Mouse (Mus musculus): ENCODE data around the gene Ube2r2. TPM values are rescaled to one million over a fixed set of nuclear protein-coding genes. Genes with fewer than 3 reads are reported as not detected.

Ube2r2 gene
- total and polyA plus RNA-seq, 3 experiments, result 30.4 to 90.9 (median 38.9) TPM

- H3K27me3 ChIP-seq (replicated peaks), result no peaks in the 10 kb centered on the region
- H3K36me3 ChIP-seq (replicated peaks in 1 of 2; ENCODE audit: control insufficient read depth in 1 of 2, insufficient read depth in 1 of 2, low read length in 1 of 2), result peaks cover 53 to 99% of the 10 kb centered on the region in 2 experiments
- TF ChIP-seq CTCF (conservative IDR thresholded peaks at IDR 0.05 in 1 of 2, IDR thresholded peaks at IDR 0.05 in 1 of 2; ENCODE audit: low read depth in 2 of 2, low read length in 2 of 2), result peak; percentile 55 to 63
- TF ChIP-seq SMC3 (IDR thresholded peaks at IDR 0.05; ENCODE audit: low read depth, low read length), result peak; percentile 56
- TF ChIP-seq RAD21 (IDR thresholded peaks at IDR 0.05; ENCODE audit: low read depth, low read length), result peak; percentile 21
- no peak for TF ChIP-seq PAX5 (IDR thresholded peaks at IDR 0.05; ENCODE audit: low read length)
- no peak for TF ChIP-seq MAFK (IDR thresholded peaks at IDR 0.05; ENCODE audit: insufficient replicate concordance, low read length)
- TF ChIP-seq ZNF384 (IDR thresholded peaks at IDR 0.05; ENCODE audit: low read depth, low read length), result peak; percentile 94
- no peak overlapping the region for H3K4me3 ChIP-seq (replicated peaks in 1 of 3; ENCODE audit: low read depth in 2 of 3, low read length in 2 of 3, poor library complexity in 1 of 3)
- no peak overlapping the region for H3K9ac ChIP-seq (ENCODE audit: insufficient read depth, low read depth)
- H3K9me3 ChIP-seq (replicated peaks; ENCODE audit: low read length), result no peaks in the 10 kb centered on the region
- H3K4me2 ChIP-seq (ENCODE audit: insufficient read depth, low read depth, poor library complexity, severe bottlenecking), result no peak overlapping the region
- in situ Hi-C loops (cut with MboI; ENCODE audit: low pct_ligation_motif_present, low pct_unique_long_range_greater_than_20kb, low sequenced_read_pairs) (no loop called here), dilution Hi-C loops (cut with MboI; ENCODE audit: extremely low pct_ligation_motif_present, extremely low pct_unique_long_range_greater_than_20kb, low sequenced_read_pairs) (no loop called here)
- no peak overlapping the region for H3K27ac ChIP-seq (ENCODE audit: insufficient read depth, low read depth)
- DNase-seq (ENCODE audit: extremely low read depth), result peak; percentile 50
- peaks cover 0 to 10% of the 10 kb centered on the region in 2 experiments; a peak in 2 of 4 replicates for H3K4me1 ChIP-seq (ENCODE audit: control insufficient read depth in 1 of 2, insufficient read depth in 2 of 2)
- no peaks in the 10 kb centered on the region; the same call in none of the 2 replicates for H3K79me2 ChIP-seq (replicated peaks; ENCODE audit: control insufficient read depth, extremely low read depth, insufficient read depth, poor library complexity, severe bottlenecking)
Observed at GRCm38 (mm10) chr4:41226351-41226750, 90.8 kb downstream of the Ube2r2 start.

GRCm38 (mm10) chr4:41235621-41236020 is 100.1 kb downstream of the Ube2r2 start:
- Histone ChIP-seq H3K36me3 (replicated peaks in 1 of 2; ENCODE audit: control insufficient read depth in 1 of 2, insufficient read depth in 1 of 2, low read length in 1 of 2) (peaks cover 47 to 89% of the 10 kb centered on the region in 2 experiments), H3K4me2 (ENCODE audit: insufficient read depth, low read depth, poor library complexity, severe bottlenecking) (no peak overlapping the region), H3K4me1 (ENCODE audit: control insufficient read depth in 1 of 2, insufficient read depth in 2 of 2) (no peaks in the 10 kb centered on the region), H3K9ac (ENCODE audit: insufficient read depth, low read depth) (no peak overlapping the region), H3K27me3 (replicated peaks) (no peaks in the 10 kb centered on the region), H3K27ac (ENCODE audit: insufficient read depth, low read depth) (no peak overlapping the region), H3K79me2 (replicated peaks; ENCODE audit: control insufficient read depth, extremely low read depth, insufficient read depth, poor library complexity, severe bottlenecking) (peaks cover 34% of the 10 kb centered on the region), H3K9me3 (replicated peaks; ENCODE audit: low read length) (no peaks in the 10 kb centered on the region), H3K4me3 (replicated peaks in 1 of 3; ENCODE audit: low read depth in 2 of 3, low read length in 2 of 3, poor library complexity in 1 of 3) (no peak overlapping the region)
- in situ Hi-C loops (cut with MboI; ENCODE audit: low pct_ligation_motif_present, low pct_unique_long_range_greater_than_20kb, low sequenced_read_pairs), result no loop called here
- dilution Hi-C loops (cut with MboI; ENCODE audit: extremely low pct_ligation_motif_present, extremely low pct_unique_long_range_greater_than_20kb, low sequenced_read_pairs), result no loop called here
- DNase-seq (ENCODE audit: extremely low read depth), result no peak
- TF ChIP-seq TCF12 (IDR thresholded peaks at IDR 0.05; ENCODE audit: low read depth, low read length), result no peak
- TF ChIP-seq IRF4 (IDR thresholded peaks at IDR 0.05; ENCODE audit: low read depth, low read length), result no peak
- no peak for TF ChIP-seq JUND (conservative IDR thresholded peaks at IDR 0.05; ENCODE audit: low read depth, low read length)
- no peak for TF ChIP-seq USF1 (IDR thresholded peaks at IDR 0.05; ENCODE audit: low read depth, low read length)
- no peak for TF ChIP-seq MAX (IDR thresholded peaks at IDR 0.05; ENCODE audit: low read length)
- TF ChIP-seq ZNF384 (IDR thresholded peaks at IDR 0.05; ENCODE audit: low read depth, low read length), result no peak
- TF ChIP-seq UBTF (IDR thresholded peaks at IDR 0.05; ENCODE audit: low read depth, low read length), result no peak
- no peak for TF ChIP-seq USF2 (conservative IDR thresholded peaks at IDR 0.05; ENCODE audit: low read depth, low read length)
- TF ChIP-seq MAZ (IDR thresholded peaks at IDR 0.05; ENCODE audit: low read depth, low read length), result no peak
- no peak for TF ChIP-seq NELFE (IDR thresholded peaks at IDR 0.05; ENCODE audit: low read depth, low read length)
- no peak for TF ChIP-seq CHD2 (IDR thresholded peaks at IDR 0.05; ENCODE audit: low read length)
- no peak for TF ChIP-seq KAT2A (IDR thresholded peaks at IDR 0.05; ENCODE audit: insufficient replicate concordance, low read length)
- no peak for TF ChIP-seq SMC3 (IDR thresholded peaks at IDR 0.05; ENCODE audit: low read depth, low read length)
